In genomic region chr3:122364565-122364964, GRCm38 (mm10) we compare ENCODE assay signal across 16 mouse cellular contexts.
A peak's percentile ranks its signal among the peaks of the same experiment; 100 is the strongest.
DNase-seq lines count a peak whose midpoint lies in the region; ATAC-seq and TF ChIP-seq lines count a peak whose summit lies in the region.
"Had no signal": no experiment of that assay in that cellular context is flagged by ENCODE, and none has a peak within 500 bp of the region (broad histone marks: within the 10 kb centered on the region; RNA-seq: fewer than 3 reads in every experiment).

No protein-coding gene starts in this region.

- H3K36me3 ChIP-seq in hindbrain, embryonic 11.5 days (ENCODE audit: control insufficient read depth, insufficient read depth, low read length) = no peaks in the 10 kb centered on the region
- H3K36me3 ChIP-seq in hindbrain, postnatal 0 days (ENCODE audit: insufficient read depth, low read length) = no peaks in the 10 kb centered on the region
- no peaks in the 10 kb centered on the region for H3K36me3 ChIP-seq in stomach, embryonic 14.5 days (ENCODE audit: control insufficient read depth, insufficient read depth, low read length)
- H3K36me3 ChIP-seq in stomach, postnatal 0 days (ENCODE audit: control insufficient read depth, insufficient read depth, low read length) = no peaks in the 10 kb centered on the region
- H3K36me3 ChIP-seq: forebrain, embryonic 12.5 days; heart, embryonic 10.5 days; hindbrain, embryonic 15.5 days had no signal

- no peak for TF ChIP-seq POLR2A in cerebellum, adult 2 months (IDR thresholded peaks at IDR 0.05; ENCODE audit: borderline replicate concordance, insufficient read depth, low read length)

- peaks cover 6% of the 10 kb centered on the region for H3K4me1 ChIP-seq in hindbrain, embryonic 11.5 days (replicated peaks; ENCODE audit: control insufficient read depth, insufficient read depth, low read length)
- H3K4me1 ChIP-seq in hindbrain, postnatal 0 days (ENCODE audit: insufficient read depth, low read length) = no peaks in the 10 kb centered on the region
- peaks cover 13% of the 10 kb centered on the region for H3K4me1 ChIP-seq in stomach, embryonic 14.5 days (ENCODE audit: control insufficient read depth, insufficient read depth, low read length)
- H3K4me1 ChIP-seq in stomach, postnatal 0 days (replicated peaks; ENCODE audit: control insufficient read depth, insufficient read depth) = peaks cover 5% of the 10 kb centered on the region; the same call in 1 of the 2 replicates
- H3K4me1 ChIP-seq in cerebellum, adult 2 months (ENCODE audit: control insufficient read depth, insufficient read depth, low read length) = no peaks in the 10 kb centered on the region
- H3K4me1 ChIP-seq: megakaryocyte, embryonic 14.5 days had no signal

- TF ChIP-seq EP300 in stomach, postnatal 0 days (optimal IDR thresholded peaks at IDR 0.05) = no peak

- no peak overlapping the region for H3K27ac ChIP-seq in hindbrain, embryonic 11.5 days (ENCODE audit: low read depth, low read length)
- H3K27ac ChIP-seq in hindbrain, postnatal 0 days = no peak overlapping the region
- H3K27ac ChIP-seq in stomach, embryonic 14.5 days (ENCODE audit: low read length) = peak overlapping the region; percentile 48; the same call in 1 of the 2 replicates
- H3K27ac ChIP-seq in stomach, postnatal 0 days (replicated peaks) = no peak overlapping the region
- no peak overlapping the region for H3K27ac ChIP-seq in cerebellum, adult 2 months (ENCODE audit: insufficient read depth, low read length)
- H3K27ac ChIP-seq: forebrain, embryonic 12.5 days had no signal

- no peak overlapping the region for H3K4me2 ChIP-seq in hindbrain, embryonic 11.5 days (replicated peaks; ENCODE audit: low read depth, low read length)
- no peak overlapping the region for H3K4me2 ChIP-seq in hindbrain, postnatal 0 days (ENCODE audit: low read depth, low read length)
- no peak overlapping the region for H3K4me2 ChIP-seq in stomach, embryonic 14.5 days (replicated peaks; ENCODE audit: low read depth, low read length)
- H3K4me2 ChIP-seq in stomach, postnatal 0 days (replicated peaks; ENCODE audit: low read depth) = no peak overlapping the region
- H3K4me2 ChIP-seq: forebrain, embryonic 12.5 days; hindbrain, embryonic 15.5 days had no signal

- no peaks in the 10 kb centered on the region for H3K27me3 ChIP-seq in hindbrain, embryonic 11.5 days (ENCODE audit: control insufficient read depth, insufficient read depth, low read length)
- H3K27me3 ChIP-seq in hindbrain, postnatal 0 days (ENCODE audit: insufficient read depth, low read length) = no peaks in the 10 kb centered on the region
- no peaks in the 10 kb centered on the region for H3K27me3 ChIP-seq in stomach, embryonic 14.5 days (ENCODE audit: control insufficient read depth, insufficient read depth, low read length)
- H3K27me3 ChIP-seq in stomach, postnatal 0 days (ENCODE audit: control insufficient read depth, insufficient read depth, low read length) = no peaks in the 10 kb centered on the region
- no peaks in the 10 kb centered on the region for H3K27me3 ChIP-seq in cerebellum, adult 2 months (ENCODE audit: control insufficient read depth, insufficient read depth, low read length)
- H3K27me3 ChIP-seq: forebrain, embryonic 12.5 days; hindbrain, embryonic 15.5 days; Patski had no signal

- no peaks in the 10 kb centered on the region for H3K9me3 ChIP-seq in hindbrain, embryonic 11.5 days (ENCODE audit: control insufficient read depth, low read length)
- H3K9me3 ChIP-seq in hindbrain, postnatal 0 days (ENCODE audit: low read length) = no peaks in the 10 kb centered on the region
- no peaks in the 10 kb centered on the region for H3K9me3 ChIP-seq in stomach, embryonic 14.5 days (ENCODE audit: control insufficient read depth, low read depth, low read length)
- no peaks in the 10 kb centered on the region for H3K9me3 ChIP-seq in stomach, postnatal 0 days (ENCODE audit: control insufficient read depth, low read length)
- H3K9me3 ChIP-seq: forebrain, embryonic 12.5 days; heart, embryonic 10.5 days; hindbrain, embryonic 15.5 days had no signal

- no peak overlapping the region for H3K9ac ChIP-seq in hindbrain, embryonic 11.5 days (ENCODE audit: low read depth, low read length)
- no peak overlapping the region for H3K9ac ChIP-seq in hindbrain, postnatal 0 days (replicated peaks; ENCODE audit: low read length)
- H3K9ac ChIP-seq in stomach, embryonic 14.5 days (replicated peaks; ENCODE audit: low read depth, low read length) = no peak overlapping the region
- H3K9ac ChIP-seq in stomach, postnatal 0 days (ENCODE audit: low read length) = no peak overlapping the region
- H3K9ac ChIP-seq: forebrain, embryonic 12.5 days; hindbrain, embryonic 15.5 days; liver, postnatal 0 days had no signal

- peak; percentile 50 for ATAC-seq in hindbrain, embryonic 11.5 days (ENCODE audit: low FRiP score)
- no peak; the same call in 1 of the 2 replicates for ATAC-seq in hindbrain, postnatal 0 days
- ATAC-seq in stomach, embryonic 14.5 days (ENCODE audit: insufficient number of reproducible peaks, insufficient read depth, low FRiP score, low read depth) = no peak
- no peak for ATAC-seq in stomach, postnatal 0 days (ENCODE audit: low FRiP score, low TSS enrichment)

- TF ChIP-seq CTCF in hindbrain, postnatal 0 days (IDR thresholded peaks at IDR 0.05; ENCODE audit: low read depth) = no peak
- TF ChIP-seq CTCF in stomach, postnatal 0 days (IDR thresholded peaks at IDR 0.05; ENCODE audit: low read depth) = no peak
- TF ChIP-seq CTCF in cerebellum, adult 2 months (IDR thresholded peaks at IDR 0.05; ENCODE audit: borderline replicate concordance, insufficient read depth, low read depth, low read length) = no peak

- WGBS in hindbrain, embryonic 11.5 days = 19% methylated on average over 3 of the region's 3 CpGs
- WGBS in hindbrain, postnatal 0 days = 40% methylated on average over 3 of the region's 3 CpGs
- 39% methylated on average over 3 of the region's 3 CpGs for WGBS in stomach, embryonic 14.5 days
- 57% methylated on average over 3 of the region's 3 CpGs for WGBS in stomach, postnatal 0 days
- WGBS in cerebellum, adult 2 months = 89% methylated on average over 3 of the region's 3 CpGs

- H3K4me3 ChIP-seq in hindbrain, embryonic 11.5 days (ENCODE audit: low read depth, low read length) = no peak overlapping the region
- H3K4me3 ChIP-seq in hindbrain, postnatal 0 days (ENCODE audit: low read length) = no peak overlapping the region
- no peak overlapping the region for H3K4me3 ChIP-seq in stomach, embryonic 14.5 days (ENCODE audit: low read depth, low read length)
- no peak overlapping the region for H3K4me3 ChIP-seq in stomach, postnatal 0 days (ENCODE audit: low read depth, low read length)
- no peak overlapping the region for H3K4me3 ChIP-seq in cerebellum, adult 2 months (replicated peaks; ENCODE audit: insufficient read depth, low read depth, low read length)
- H3K4me3 ChIP-seq: forebrain, embryonic 12.5 days; gastrocnemius, adult 2 months; heart, embryonic 10.5 days; hindbrain, embryonic 15.5 days; megakaryocyte, embryonic 14.5 days had no signal

- DNase-seq in hindbrain, embryonic 11.5 days (ENCODE audit: low spot score) = peak; percentile 32
- no peak for DNase-seq in hindbrain, postnatal 0 days (ENCODE audit: low spot score)
- DNase-seq in stomach, postnatal 0 days (ENCODE audit: low spot score) = no peak
- DNase-seq in mesoderm, embryonic 11.5 days (ENCODE audit: low read depth, low spot score) = peak; percentile 54
- no peak for DNase-seq in urinary bladder, postnatal 10 days (ENCODE audit: low spot score)
- no peak for DNase-seq in cerebellum, adult 2 months
- DNase-seq in MN1 (ENCODE audit: low spot score) = no peak
- DNase-seq: kidney, postnatal 25 days; liver, postnatal 0 days had no signal

Comparison
In these comparisons a context has a peak if more than half of its experiments do, and no peak if none do; other contexts are left out.
1. DNase-seq: peak in hindbrain, embryonic 11.5 days (single experiment) and mesoderm, embryonic 11.5 days (single experiment); none in hindbrain, postnatal 0 days (single experiment), stomach, postnatal 0 days (single experiment), urinary bladder, postnatal 10 days (single experiment), cerebellum, adult 2 months (0 of 2) and MN1 (single experiment).